Comparison of ENCODE assay signal across 33 mouse cellular contexts in genomic region chr3:98932421-98932820, GRCm38 (mm10). TPM values are rescaled to one million over a fixed set of nuclear protein-coding genes. Genes with fewer than 3 reads are reported as not detected.
DNase-seq lines count a peak whose midpoint lies in the region; ATAC-seq and TF ChIP-seq lines count a peak whose summit lies in the region.
"Had no signal": no experiment of that assay in that cellular context is flagged by ENCODE, and none has a peak within 500 bp of the region (broad histone marks: within the 10 kb centered on the region; RNA-seq: fewer than 3 reads in every experiment).

No protein-coding gene starts in this region.

- peak; percentile 82 for DNase-seq in kidney, adult 2 months
- DNase-seq in liver, adult 2 months (ENCODE audit: extremely low read depth, low read depth, low spot score), result peak; percentile 95
- DNase-seq in liver, postnatal 0 days, result no peak
- DNase-seq in yolk sac, embryonic 10.5 days (ENCODE audit: low spot score), result peak; percentile 25
- no peak for DNase-seq in layer of hippocampus, adult 8-10 months (ENCODE audit: low spot score in 2 of 2)
- DNase-seq: cerebellum, adult 9-10 months; cerebellum, postnatal 36 days; gastrocnemius, postnatal 25 days; heart, adult 11 months; layer of hippocampus, adult 9-11 months; lung, embryonic 14.5 days; lung, postnatal 14 days; right cerebral cortex, postnatal 25 days; thymus, postnatal 14 days had no signal

- H3K4me3 ChIP-seq in kidney, adult 2 months (ENCODE audit: insufficient read depth, low read depth, low read length), result no peak overlapping the region
- no peak overlapping the region for H3K4me3 ChIP-seq in kidney, embryonic 15.5 days (replicated peaks)
- no peak overlapping the region for H3K4me3 ChIP-seq in liver, adult 2 months (ENCODE audit: insufficient read depth, low read depth, low read length)
- H3K4me3 ChIP-seq in liver, embryonic 12.5 days, result no peak overlapping the region
- no peak overlapping the region for H3K4me3 ChIP-seq in liver, postnatal 0 days (ENCODE audit: low read depth, low read length)
- H3K4me3 ChIP-seq: embryonic facial prominence, embryonic 12.5 days; heart, embryonic 10.5 days; heart, embryonic 15.5 days; hindbrain, embryonic 12.5 days; limb, embryonic 10.5 days; limb, embryonic 15.5 days; midbrain, embryonic 10.5 days; midbrain, embryonic 15.5 days had no signal

- peak overlapping the region; percentile 89 for H3K27ac ChIP-seq in kidney, adult 2 months (ENCODE audit: insufficient read depth, low read depth, low read length)
- H3K27ac ChIP-seq in kidney, embryonic 15.5 days, result no peak overlapping the region; the same call in 1 of the 2 replicates
- no peak overlapping the region for H3K27ac ChIP-seq in liver, adult 2 months (replicated peaks; ENCODE audit: insufficient read depth, low read depth, low read length)
- H3K27ac ChIP-seq in liver, embryonic 12.5 days, result no peak overlapping the region
- H3K27ac ChIP-seq in liver, postnatal 0 days (ENCODE audit: low read depth), result peak overlapping the region; percentile 48; the same call in 1 of the 2 replicates
- H3K27ac ChIP-seq: embryonic facial prominence, embryonic 12.5 days; heart, embryonic 10.5 days; heart, embryonic 15.5 days; hindbrain, embryonic 12.5 days; hindbrain, postnatal 0 days; limb, embryonic 10.5 days; limb, embryonic 15.5 days; midbrain, embryonic 10.5 days; midbrain, embryonic 15.5 days had no signal

- no peak overlapping the region for H3K9ac ChIP-seq in kidney, embryonic 15.5 days
- H3K9ac ChIP-seq in liver, adult 2 months (ENCODE audit: low read depth, low read length), result no peak overlapping the region
- H3K9ac ChIP-seq in liver, embryonic 12.5 days, result no peak overlapping the region
- no peak overlapping the region for H3K9ac ChIP-seq in liver, postnatal 0 days (replicated peaks)
- H3K9ac ChIP-seq: embryonic facial prominence, embryonic 12.5 days; heart, embryonic 15.5 days; hindbrain, embryonic 12.5 days; limb, embryonic 15.5 days; lung, embryonic 14.5 days; midbrain, embryonic 15.5 days had no signal

- no peaks in the 10 kb centered on the region for H3K79me2 ChIP-seq in liver, adult 2 months (ENCODE audit: control insufficient read depth, insufficient read depth, low read length)

- no peak for TF ChIP-seq CTCF in kidney, adult 2 months (conservative IDR thresholded peaks at IDR 0.05; ENCODE audit: insufficient read depth, insufficient read length, low read depth, low read length)
- TF ChIP-seq CTCF in liver, adult 2 months (IDR thresholded peaks at IDR 0.05; ENCODE audit: low read depth, low read length), result no peak
- TF ChIP-seq CTCF in liver, postnatal 0 days (IDR thresholded peaks at IDR 0.05; ENCODE audit: low read depth), result no peak

- H3K4me2 ChIP-seq in kidney, embryonic 15.5 days, result no peak overlapping the region
- no peak overlapping the region for H3K4me2 ChIP-seq in liver, embryonic 12.5 days
- H3K4me2 ChIP-seq in liver, postnatal 0 days (ENCODE audit: low read depth, low read length), result no peak overlapping the region
- H3K4me2 ChIP-seq: embryonic facial prominence, embryonic 12.5 days; heart, embryonic 15.5 days; hindbrain, embryonic 12.5 days; limb, embryonic 15.5 days; lung, embryonic 14.5 days; midbrain, embryonic 15.5 days had no signal

- ATAC-seq in kidney, embryonic 15.5 days (replicated peaks; ENCODE audit: low FRiP score), result no peak
- no peak for ATAC-seq in liver, embryonic 12.5 days
- ATAC-seq in liver, postnatal 0 days, result peak; percentile 51
- ATAC-seq: forebrain, embryonic 14.5 days; hindbrain, postnatal 0 days; intestine, postnatal 0 days; midbrain, embryonic 15.5 days; Patski had no signal

- TF ChIP-seq POLR2A in kidney, adult 2 months (IDR thresholded peaks at IDR 0.05; ENCODE audit: low read depth, low read length), result no peak
- TF ChIP-seq POLR2A in liver, adult 2 months (IDR thresholded peaks at IDR 0.05; ENCODE audit: extremely low read depth, insufficient read depth, low read length), result no peak

- TF ChIP-seq EP300 in liver, postnatal 0 days (IDR thresholded peaks at IDR 0.05; ENCODE audit: low read depth), result no peak

- peaks cover 40% of the 10 kb centered on the region for H3K4me1 ChIP-seq in kidney, adult 2 months (ENCODE audit: control insufficient read depth, insufficient read depth, low read length)
- H3K4me1 ChIP-seq in kidney, embryonic 15.5 days, result peaks cover 8% of the 10 kb centered on the region
- peaks cover 18% of the 10 kb centered on the region for H3K4me1 ChIP-seq in liver, adult 2 months (ENCODE audit: control insufficient read depth, insufficient read depth, low read length)
- no peaks in the 10 kb centered on the region for H3K4me1 ChIP-seq in liver, embryonic 12.5 days
- peaks cover 7% of the 10 kb centered on the region; the same call in 1 of the 2 replicates for H3K4me1 ChIP-seq in liver, postnatal 0 days (ENCODE audit: insufficient read depth)
- H3K4me1 ChIP-seq: embryonic facial prominence, embryonic 12.5 days; heart, embryonic 10.5 days; heart, embryonic 15.5 days; limb, embryonic 15.5 days; midbrain, embryonic 15.5 days had no signal

- no peaks in the 10 kb centered on the region for H3K36me3 ChIP-seq in kidney, adult 2 months (ENCODE audit: control insufficient read depth, insufficient read depth, low read length)
- H3K36me3 ChIP-seq in kidney, embryonic 15.5 days, result no peaks in the 10 kb centered on the region
- no peaks in the 10 kb centered on the region for H3K36me3 ChIP-seq in liver, adult 2 months (ENCODE audit: control insufficient read depth, insufficient read depth, low read length)
- H3K36me3 ChIP-seq in liver, embryonic 12.5 days, result no peaks in the 10 kb centered on the region
- no peaks in the 10 kb centered on the region for H3K36me3 ChIP-seq in liver, postnatal 0 days (replicated peaks; ENCODE audit: insufficient read depth, low read length)
- H3K36me3 ChIP-seq: embryonic facial prominence, embryonic 12.5 days; G1E; heart, embryonic 10.5 days; heart, embryonic 15.5 days; hindbrain, embryonic 12.5 days; limb, embryonic 10.5 days; limb, embryonic 15.5 days; midbrain, embryonic 10.5 days; midbrain, embryonic 15.5 days had no signal

- no peaks in the 10 kb centered on the region for H3K9me3 ChIP-seq in kidney, embryonic 15.5 days (replicated peaks)
- no peaks in the 10 kb centered on the region for H3K9me3 ChIP-seq in liver, embryonic 12.5 days (replicated peaks)
- no peaks in the 10 kb centered on the region for H3K9me3 ChIP-seq in liver, postnatal 0 days (ENCODE audit: low read length)
- H3K9me3 ChIP-seq: embryonic facial prominence, embryonic 12.5 days; heart, embryonic 10.5 days; heart, embryonic 15.5 days; hindbrain, embryonic 12.5 days; limb, embryonic 10.5 days; limb, embryonic 15.5 days; midbrain, embryonic 10.5 days; midbrain, embryonic 15.5 days had no signal

- H3K27me3 ChIP-seq in kidney, adult 2 months (replicated peaks; ENCODE audit: control insufficient read depth, insufficient read depth, low read length), result no peaks in the 10 kb centered on the region
- H3K27me3 ChIP-seq in kidney, embryonic 15.5 days, result no peaks in the 10 kb centered on the region
- 0 out of 2 replicates have a peak, but pooled peaks cover 2% of the 10 kb centered on the region for H3K27me3 ChIP-seq in liver, adult 2 months (ENCODE audit: control insufficient read depth, insufficient read depth, low read length)
- H3K27me3 ChIP-seq in liver, embryonic 12.5 days (replicated peaks), result no peaks in the 10 kb centered on the region
- H3K27me3 ChIP-seq in liver, postnatal 0 days (ENCODE audit: insufficient read depth, low read length), result no peaks in the 10 kb centered on the region
- H3K27me3 ChIP-seq: embryonic facial prominence, embryonic 12.5 days; heart, embryonic 15.5 days; hindbrain, embryonic 12.5 days; limb, embryonic 15.5 days; midbrain, embryonic 15.5 days; Patski had no signal

RNA-seq across cellular contexts. Expression of gene Hao2, which starts 39.4 kb away (rescaled TPM):
- polyA plus RNA-seq in kidney, adult 2 months (2012; rRNA removed), result 424 and 426 TPM in 2 replicates
- 27.5 and 28.8 TPM in 2 replicates for polyA plus RNA-seq in kidney, embryonic 15.5 days (2015; fragmentation: Nextera tagmentation; extraction: Ambion mirVana)
- total RNA-seq in liver, adult 2 months (2014; rRNA removed), result 20.8 and 30.0 TPM in 2 replicates
- 18.7 and 33.7 TPM in 2 replicates for polyA plus RNA-seq in liver, adult 2 months (2012; rRNA removed)
- 0.71 and 0.88 TPM in 2 replicates for polyA plus RNA-seq in liver, embryonic 12.5 days (2016; fragmentation: Nextera tagmentation; extraction: Ambion mirVana)
- 34.5 and 36.6 TPM in 2 replicates for polyA plus RNA-seq in liver, postnatal 0 days (2015; fragmentation: Nextera tagmentation; extraction: Ambion mirVana)
- total RNA-seq in layer of hippocampus, adult 8-10 months (2022), result not detected
- total RNA-seq: G1E; gastrocnemius, postnatal 25 days; heart, postnatal 25 days; hindbrain, postnatal 0 days; left cerebral cortex, postnatal 10 days; neutrophil, adult 5-6 weeks had no signal
- polyA plus RNA-seq: forebrain, embryonic 14.5 days; G1E; heart, embryonic 15.5 days; hindbrain, embryonic 12.5 days; hindbrain, postnatal 0 days; limb, embryonic 10.5 days; limb, embryonic 15.5 days; lung, embryonic 14.5 days; midbrain, embryonic 15.5 days; neural tube, embryonic 11.5 days; Patski had no signal

Comparison
In these comparisons a context has a peak if more than half of its experiments do, and no peak if none do; other contexts are left out.
1. DNase-seq: peak in kidney, adult 2 months (single experiment), liver, adult 2 months (single experiment) and yolk sac, embryonic 10.5 days (single experiment); none in liver, postnatal 0 days (single experiment) and layer of hippocampus, adult 8-10 months (0 of 2).
2. H3K27ac ChIP-seq: peak in kidney, adult 2 months (single experiment) and liver, postnatal 0 days (single experiment); none in kidney, embryonic 15.5 days (single experiment), liver, adult 2 months (single experiment) and liver, embryonic 12.5 days (single experiment).
3. RNA of gene Hao2, which starts 39.4 kb away (polyA plus RNA-seq): 424 to 426 TPM in kidney, adult 2 months; 34.5 to 36.6 TPM in liver, postnatal 0 days, 27.5 to 28.8 TPM in kidney, embryonic 15.5 days, 18.7 to 33.7 TPM in liver, adult 2 months and 0.71 to 0.88 TPM in liver, embryonic 12.5 days; every median in the first group is over 10 times any median in the second.